Mouse (Mus musculus) MEL (cell line): Measurements from ENCODE around the gene Guk1. TPM values are rescaled to one million over a fixed set of nuclear protein-coding genes. Genes with fewer than 3 reads are reported as not detected.

Experiments used
- DNase-seq: peaks from one replicate; pipeline ENCODE4 v3.0.0; 2011; ENCODE audit warnings: low read depth, low spot score
- H3K27ac ChIP-seq: 2 replicates; pipeline ENCODE4 v1.5.1; 2012; ENCODE audit warnings: low read depth, mild to moderate bottlenecking, control low read depth, low read length, moderate library complexity; ENCODE audit not compliant: control insufficient read depth
- H3K27me3 ChIP-seq, 2 experiments: fragments of 150-350 bp in 1 of 2; sonication (generic) in 1 of 2; 2 replicates each; pipeline ENCODE4 v1.6.1; 2012; ENCODE audit warnings: low read length in 2 of 2, mild to moderate bottlenecking in 2 of 2, improper control_type of control experiment in 1 of 2, moderate library complexity in 1 of 2; ENCODE audit not compliant: insufficient read depth in 2 of 2, control insufficient read depth in 1 of 2
- H3K36me3 ChIP-seq, 2 experiments: 2 replicates each; pipeline ENCODE4 v1.6.1; 2012 to 2014; ENCODE audit warnings: low read length in 2 of 2, improper control_type of control experiment in 1 of 2, inconsistent platforms in 1 of 2, mild to moderate bottlenecking in 1 of 2; ENCODE audit not compliant: insufficient read depth in 2 of 2, control insufficient read depth in 1 of 2
- H3K4me1 ChIP-seq, 2 experiments: fragments of 150-350 bp in 1 of 2; sonication (generic) in 1 of 2; 2 replicates each; pipeline ENCODE4 v1.6.1; 2012; ENCODE audit warnings: low read length in 2 of 2, improper control_type of control experiment in 1 of 2, mild to moderate bottlenecking in 1 of 2; ENCODE audit not compliant: insufficient read depth in 2 of 2, control insufficient read depth in 1 of 2
- H3K4me3 ChIP-seq, 2 experiments: fragments of 150-350 bp in 1 of 2; sonication (generic) in 1 of 2; 2 replicates each; pipeline ENCODE4 v1.5.1; 2012; ENCODE audit warnings: low read depth in 2 of 2, low read length in 2 of 2, mild to moderate bottlenecking in 2 of 2, moderate library complexity in 2 of 2, control low read depth in 1 of 2, improper control_type of control experiment in 1 of 2; ENCODE audit not compliant: control insufficient read depth in 1 of 2, insufficient read depth in 1 of 2
- H3K79me2 ChIP-seq: 2 replicates; pipeline ENCODE4 v1.6.1; 2012; ENCODE audit warnings: mild to moderate bottlenecking, low read length, moderate library complexity; ENCODE audit not compliant: control insufficient read depth, poor library complexity, insufficient read depth
- H3K9ac ChIP-seq: 2 replicates; pipeline ENCODE4 v1.6.1; 2012; ENCODE audit warnings: low read depth, mild to moderate bottlenecking, control low read depth, low read length, moderate library complexity; ENCODE audit not compliant: control insufficient read depth, poor library complexity, severe bottlenecking
- H3K9me3 ChIP-seq: fragments of 150-350 bp; sonication (generic); replicated peaks from 2 replicates; pipeline ENCODE4 v1.6.1; 2012; ENCODE audit warnings: mild to moderate bottlenecking, low read length, improper control_type of control experiment, moderate library complexity; ENCODE audit not compliant: insufficient read depth
- BHLHE40 ChIP-seq: IDR thresholded peaks from 2 replicates; pipeline ENCODE4 v1.6.1; 2012; ENCODE audit warnings: low read depth, mild to moderate bottlenecking, inconsistent platforms, low read length, improper control_type of control experiment, borderline replicate concordance
- CHD1 ChIP-seq: IDR thresholded peaks from 2 replicates; pipeline ENCODE4 v1.6.1; 2012; ENCODE audit warnings: low read depth, mild to moderate bottlenecking, inconsistent platforms, low read length, improper control_type of control experiment
- CHD2 ChIP-seq: IDR thresholded peaks from 2 replicates; pipeline ENCODE4 v1.6.1; 2011; ENCODE audit warnings: low read length, improper control_type of control experiment
- CTCF ChIP-seq, 3 experiments: IDR thresholded peaks in 2 of 3; conservative IDR thresholded peaks in 1 of 3; 2 replicates each; pipeline ENCODE4 v1.5.1; 2011 to 2012; ENCODE audit warnings: low read length in 3 of 3, low read depth in 2 of 3, mild to moderate bottlenecking in 2 of 3, improper control_type of control experiment in 1 of 3, inconsistent platforms in 1 of 3, mixed read lengths in 1 of 3, moderate library complexity in 1 of 3; ENCODE audit not compliant: control insufficient read depth in 1 of 3, insufficient read depth in 1 of 3, poor library complexity in 1 of 3, severe bottlenecking in 1 of 3
- E2F4 ChIP-seq: IDR thresholded peaks from 2 replicates; pipeline ENCODE4 v1.6.1; 2011; ENCODE audit warnings: low read depth, low read length, improper control_type of control experiment, borderline replicate concordance
- EP300 ChIP-seq, 2 experiments: IDR thresholded peaks; 2 replicates each; pipeline ENCODE4 v1.6.1; 2011; ENCODE audit warnings: improper control_type of control experiment in 2 of 2, low read length in 2 of 2, low read depth in 1 of 2, mild to moderate bottlenecking in 1 of 2
- JUND ChIP-seq: IDR thresholded peaks from 2 replicates; pipeline ENCODE4 v1.6.1; 2011; ENCODE audit warnings: low read depth, mild to moderate bottlenecking, improper control_type of control experiment, low read length
- MAZ ChIP-seq: IDR thresholded peaks from 2 replicates; pipeline ENCODE4 v1.6.1; 2012; ENCODE audit warnings: low read depth, mild to moderate bottlenecking, inconsistent platforms, low read length, improper control_type of control experiment
- MXI1 ChIP-seq: IDR thresholded peaks from 2 replicates; pipeline ENCODE4 v1.6.1; 2011; ENCODE audit warnings: mild to moderate bottlenecking, low read depth, low read length, improper control_type of control experiment
- MYB ChIP-seq: IDR thresholded peaks from 2 replicates; pipeline ENCODE4 v1.6.1; 2011; ENCODE audit warnings: mild to moderate bottlenecking, low read depth, low read length, improper control_type of control experiment
- NRF1 ChIP-seq: IDR thresholded peaks from 2 replicates; pipeline ENCODE4 v1.6.1; 2014; ENCODE audit warnings: low read depth, mild to moderate bottlenecking, inconsistent platforms, low read length, improper control_type of control experiment, moderate library complexity; ENCODE audit not compliant: poor library complexity, insufficient read depth, severe bottlenecking
- POLR2AphosphoS5 ChIP-seq: IDR thresholded peaks from 2 replicates; pipeline ENCODE4 v1.6.1; 2012; ENCODE audit warnings: low read depth, borderline replicate concordance, mild to moderate bottlenecking, inconsistent platforms, low read length, moderate library complexity, mixed read lengths
- RCOR1 ChIP-seq: IDR thresholded peaks from 2 replicates; pipeline ENCODE4 v1.6.1; 2012; ENCODE audit warnings: low read depth, mild to moderate bottlenecking, inconsistent platforms, low read length, improper control_type of control experiment
- SMC3 ChIP-seq: IDR thresholded peaks from 2 replicates; pipeline ENCODE4 v1.6.1; 2011; ENCODE audit warnings: low read depth, low read length, improper control_type of control experiment
- UBTF ChIP-seq: IDR thresholded peaks from 2 replicates; pipeline ENCODE4 v1.6.1; 2012; ENCODE audit warnings: low read depth, mild to moderate bottlenecking, inconsistent platforms, low read length, improper control_type of control experiment, moderate library complexity, borderline replicate concordance; ENCODE audit not compliant: insufficient read depth
- USF1 ChIP-seq: IDR thresholded peaks from 2 replicates; pipeline ENCODE4 v1.6.1; 2014; ENCODE audit warnings: low read depth, mild to moderate bottlenecking, inconsistent platforms, low read length, improper control_type of control experiment, moderate library complexity
- ZC3H11A ChIP-seq: IDR thresholded peaks from 2 replicates; pipeline ENCODE4 v1.6.1; 2012; ENCODE audit warnings: low read depth, mild to moderate bottlenecking, inconsistent platforms, low read length, improper control_type of control experiment
- polyA plus RNA-seq, 2 experiments: library from polyadenylated mRNA; stranded (reverse) in 1 of 2; unstranded in 1 of 2; fragments of >175 nt in 1 of 2; fragments of >200 nt in 1 of 2; gene quantifications; 2 replicates each; pipeline versions ENCODE4 v1.2.1 to v1.2.4; 2012; ENCODE audit warnings: low replicate concordance in 2 of 2, low read depth in 1 of 2; ENCODE audit not compliant: insufficient read length in 2 of 2, insufficient read depth in 1 of 2, missing spikeins in 1 of 2
- total RNA-seq: library from RNA; depleted of rRNA; stranded (reverse); fragments of 300-350 nt; gene quantifications from 2 replicates; pipeline ENCODE4 v1.2.3, GENCODE M21; 2012

The Guk1 gene
- total and polyA plus RNA-seq, 3 experiments: 215 to 295 TPM; not detected in 1

GRCm38 (mm10) chr11:59224025-59224424, 32.0 kb upstream of the Guk1 start:
- Histone ChIP-seq H3K27ac (no peak overlapping the region), H3K9ac (no peak overlapping the region), H3K36me3 (peaks cover 16 to 64% of the 10 kb centered on the region in 2 experiments), H3K4me3 (no peak overlapping the region), H3K9me3 (no peaks in the 10 kb centered on the region), H3K79me2 (peaks cover 91% of the 10 kb centered on the region), H3K4me1 (peaks cover 34 to 46% of the 10 kb centered on the region in 2 experiments), H3K27me3 (no peaks in the 10 kb centered on the region)
- DNase-seq: no peak
- TF ChIP-seq CHD1: no peak
- TF ChIP-seq JUND: no peak
- no peak for TF ChIP-seq CHD2
- TF ChIP-seq MXI1: peak; percentile 54
- TF ChIP-seq BHLHE40: peak; percentile 82; the same call in 1 of the 2 replicates
- peak in 1 of 2 experiments; percentile 17; a peak in 1 of 4 replicates for TF ChIP-seq EP300 (IDR thresholded peaks at IDR 0.05; ENCODE audit: low read depth in 1 of 2, low read length in 2 of 2)

- TF ChIP-seq MYB: no peak
- TF ChIP-seq E2F4: no peak
- TF ChIP-seq EP300 (IDR thresholded peaks at IDR 0.05; ENCODE audit: low read depth in 1 of 2, low read length in 2 of 2): no peak
- no peak for TF ChIP-seq UBTF
- no peak for TF ChIP-seq USF1
- TF ChIP-seq ZC3H11A: no peak
- no peak for TF ChIP-seq SMC3
- TF ChIP-seq RCOR1: no peak
- TF ChIP-seq CHD2: no peak
- TF ChIP-seq CTCF (IDR thresholded peaks at IDR 0.05 in 2 of 3, conservative IDR thresholded peaks at IDR 0.05 in 1 of 3; ENCODE audit: control insufficient read depth in 1 of 3, insufficient read depth in 1 of 3, low read depth in 2 of 3, low read length in 3 of 3, poor library complexity in 1 of 3, severe bottlenecking in 1 of 3): no peak
- TF ChIP-seq POLR2AphosphoS5: no peak
- no peak for TF ChIP-seq JUND
- no peak for TF ChIP-seq MAZ
- TF ChIP-seq NRF1: no peak
- Histone ChIP-seq H3K4me1 (peaks cover 37 to 57% of the 10 kb centered on the region in 2 experiments), H3K9ac (no peak overlapping the region), H3K36me3 (peaks cover 23 to 77% of the 10 kb centered on the region in 2 experiments), H3K27ac (no peak overlapping the region), H3K9me3 (no peaks in the 10 kb centered on the region), H3K27me3 (no peaks in the 10 kb centered on the region), H3K4me3 (no peak overlapping the region), H3K79me2 (peaks cover 96% of the 10 kb centered on the region)
- DNase-seq: no peak
Observed at GRCm38 (mm10) chr11:59222306-59222705, 30.3 kb upstream of the Guk1 start.
